Mouse (Mus musculus) MEL (cell line): ENCODE results near the gene Gm20388. TPM values are rescaled to one million over a fixed set of nuclear protein-coding genes. Genes with fewer than 3 reads are reported as not detected.
A peak's percentile ranks its signal among the peaks of the same experiment; 100 is the strongest.

Experiments used
- DNase-seq: peaks from one replicate; pipeline ENCODE4 v3.0.0; 2011; ENCODE audit warnings: low read depth, low spot score
- H3K27ac ChIP-seq: 2 replicates; pipeline ENCODE4 v1.5.1; 2012; ENCODE audit warnings: low read depth, mild to moderate bottlenecking, control low read depth, low read length, moderate library complexity; ENCODE audit not compliant: control insufficient read depth
- H3K27me3 ChIP-seq, 2 experiments: fragments of 150-350 bp in 1 of 2; sonication (generic) in 1 of 2; 2 replicates each; pipeline ENCODE4 v1.6.1; 2012; ENCODE audit warnings: low read length in 2 of 2, mild to moderate bottlenecking in 2 of 2, improper control_type of control experiment in 1 of 2, moderate library complexity in 1 of 2; ENCODE audit not compliant: insufficient read depth in 2 of 2, control insufficient read depth in 1 of 2
- H3K36me3 ChIP-seq, 2 experiments: 2 replicates each; pipeline ENCODE4 v1.6.1; 2012 to 2014; ENCODE audit warnings: low read length in 2 of 2, improper control_type of control experiment in 1 of 2, inconsistent platforms in 1 of 2, mild to moderate bottlenecking in 1 of 2; ENCODE audit not compliant: insufficient read depth in 2 of 2, control insufficient read depth in 1 of 2
- H3K4me1 ChIP-seq, 2 experiments: fragments of 150-350 bp in 1 of 2; sonication (generic) in 1 of 2; 2 replicates each; pipeline ENCODE4 v1.6.1; 2012; ENCODE audit warnings: low read length in 2 of 2, improper control_type of control experiment in 1 of 2, mild to moderate bottlenecking in 1 of 2; ENCODE audit not compliant: insufficient read depth in 2 of 2, control insufficient read depth in 1 of 2
- H3K4me3 ChIP-seq, 2 experiments: fragments of 150-350 bp in 1 of 2; sonication (generic) in 1 of 2; 2 replicates each; pipeline ENCODE4 v1.5.1; 2012; ENCODE audit warnings: low read depth in 2 of 2, low read length in 2 of 2, mild to moderate bottlenecking in 2 of 2, moderate library complexity in 2 of 2, control low read depth in 1 of 2, improper control_type of control experiment in 1 of 2; ENCODE audit not compliant: control insufficient read depth in 1 of 2, insufficient read depth in 1 of 2
- H3K79me2 ChIP-seq: 2 replicates; pipeline ENCODE4 v1.6.1; 2012; ENCODE audit warnings: mild to moderate bottlenecking, low read length, moderate library complexity; ENCODE audit not compliant: control insufficient read depth, poor library complexity, insufficient read depth
- H3K9ac ChIP-seq: 2 replicates; pipeline ENCODE4 v1.6.1; 2012; ENCODE audit warnings: low read depth, mild to moderate bottlenecking, control low read depth, low read length, moderate library complexity; ENCODE audit not compliant: control insufficient read depth, poor library complexity, severe bottlenecking
- H3K9me3 ChIP-seq: fragments of 150-350 bp; sonication (generic); replicated peaks from 2 replicates; pipeline ENCODE4 v1.6.1; 2012; ENCODE audit warnings: mild to moderate bottlenecking, low read length, improper control_type of control experiment, moderate library complexity; ENCODE audit not compliant: insufficient read depth
- CHD1 ChIP-seq: IDR thresholded peaks from 2 replicates; pipeline ENCODE4 v1.6.1; 2012; ENCODE audit warnings: low read depth, mild to moderate bottlenecking, inconsistent platforms, low read length, improper control_type of control experiment
- CHD2 ChIP-seq: IDR thresholded peaks from 2 replicates; pipeline ENCODE4 v1.6.1; 2011; ENCODE audit warnings: low read length, improper control_type of control experiment
- CTCF ChIP-seq, 3 experiments: IDR thresholded peaks in 2 of 3; conservative IDR thresholded peaks in 1 of 3; 2 replicates each; pipeline ENCODE4 v1.5.1; 2011 to 2012; ENCODE audit warnings: low read length in 3 of 3, low read depth in 2 of 3, mild to moderate bottlenecking in 2 of 3, improper control_type of control experiment in 1 of 3, inconsistent platforms in 1 of 3, mixed read lengths in 1 of 3, moderate library complexity in 1 of 3; ENCODE audit not compliant: control insufficient read depth in 1 of 3, insufficient read depth in 1 of 3, poor library complexity in 1 of 3, severe bottlenecking in 1 of 3
- E2F4 ChIP-seq: IDR thresholded peaks from 2 replicates; pipeline ENCODE4 v1.6.1; 2011; ENCODE audit warnings: low read depth, low read length, improper control_type of control experiment, borderline replicate concordance
- ELF1 ChIP-seq: IDR thresholded peaks from 2 replicates; pipeline ENCODE4 v1.6.1; 2014; ENCODE audit warnings: low read depth, mild to moderate bottlenecking, inconsistent platforms, low read length, improper control_type of control experiment, moderate library complexity
- EP300 ChIP-seq, 2 experiments: IDR thresholded peaks; 2 replicates each; pipeline ENCODE4 v1.6.1; 2011; ENCODE audit warnings: improper control_type of control experiment in 2 of 2, low read length in 2 of 2, low read depth in 1 of 2, mild to moderate bottlenecking in 1 of 2
- ETS1 ChIP-seq: IDR thresholded peaks from 2 replicates; pipeline ENCODE4 v1.6.1; 2012; ENCODE audit warnings: low read depth, mild to moderate bottlenecking, inconsistent platforms, low read length, improper control_type of control experiment, moderate library complexity
- GATA1 ChIP-seq: IDR thresholded peaks from 2 replicates; pipeline ENCODE4 v1.6.1; 2011; ENCODE audit warnings: low read depth, low read length, improper control_type of control experiment
- JUND ChIP-seq: IDR thresholded peaks from 2 replicates; pipeline ENCODE4 v1.6.1; 2011; ENCODE audit warnings: low read depth, mild to moderate bottlenecking, improper control_type of control experiment, low read length
- KAT2A ChIP-seq: conservative IDR thresholded peaks from 2 replicates; pipeline ENCODE4 v1.6.1; 2012; ENCODE audit warnings: low read depth, low read length, improper control_type of control experiment, inconsistent platforms
- MXI1 ChIP-seq: IDR thresholded peaks from 2 replicates; pipeline ENCODE4 v1.6.1; 2011; ENCODE audit warnings: mild to moderate bottlenecking, low read depth, low read length, improper control_type of control experiment
- MYB ChIP-seq: IDR thresholded peaks from 2 replicates; pipeline ENCODE4 v1.6.1; 2011; ENCODE audit warnings: mild to moderate bottlenecking, low read depth, low read length, improper control_type of control experiment
- MYC ChIP-seq: IDR thresholded peaks from 2 replicates; pipeline ENCODE4 v1.6.1; 2011; ENCODE audit warnings: low read depth, mild to moderate bottlenecking, low read length, improper control_type of control experiment, moderate library complexity
- NELFE ChIP-seq: IDR thresholded peaks from 2 replicates; pipeline ENCODE4 v1.6.1; 2011; ENCODE audit warnings: low read depth, low read length, improper control_type of control experiment
- POLR2A ChIP-seq, 2 experiments: IDR thresholded peaks; 2 replicates each; pipeline ENCODE4 v1.6.1; 2011 to 2012; ENCODE audit warnings: low read length in 2 of 2, mild to moderate bottlenecking in 2 of 2, control low read depth in 1 of 2, improper control_type of control experiment in 1 of 2, low read depth in 1 of 2, moderate library complexity in 1 of 2; ENCODE audit not compliant: control insufficient read depth in 1 of 2, insufficient read depth in 1 of 2, poor library complexity in 1 of 2
- POLR2AphosphoS2 ChIP-seq: IDR thresholded peaks from 2 replicates; pipeline ENCODE4 v1.6.1; 2011; ENCODE audit warnings: low read length, improper control_type of control experiment
- RCOR1 ChIP-seq: IDR thresholded peaks from 2 replicates; pipeline ENCODE4 v1.6.1; 2012; ENCODE audit warnings: low read depth, mild to moderate bottlenecking, inconsistent platforms, low read length, improper control_type of control experiment
- SIN3A ChIP-seq: IDR thresholded peaks from 2 replicates; pipeline ENCODE4 v1.6.1; 2012; ENCODE audit warnings: low read length, improper control_type of control experiment, inconsistent platforms
- SMC3 ChIP-seq: IDR thresholded peaks from 2 replicates; pipeline ENCODE4 v1.6.1; 2011; ENCODE audit warnings: low read depth, low read length, improper control_type of control experiment
- TBP ChIP-seq: IDR thresholded peaks from 2 replicates; pipeline ENCODE4 v1.8.0; 2011; ENCODE audit warnings: low read depth, low read length, improper control_type of control experiment
- TCF12 ChIP-seq: IDR thresholded peaks from 2 replicates; pipeline ENCODE4 v1.6.1; 2014; ENCODE audit warnings: low read depth, mild to moderate bottlenecking, inconsistent platforms, low read length, improper control_type of control experiment, moderate library complexity
- UBTF ChIP-seq: IDR thresholded peaks from 2 replicates; pipeline ENCODE4 v1.6.1; 2012; ENCODE audit warnings: low read depth, mild to moderate bottlenecking, inconsistent platforms, low read length, improper control_type of control experiment, moderate library complexity, borderline replicate concordance; ENCODE audit not compliant: insufficient read depth
- USF1 ChIP-seq: IDR thresholded peaks from 2 replicates; pipeline ENCODE4 v1.6.1; 2014; ENCODE audit warnings: low read depth, mild to moderate bottlenecking, inconsistent platforms, low read length, improper control_type of control experiment, moderate library complexity
- ZC3H11A ChIP-seq: IDR thresholded peaks from 2 replicates; pipeline ENCODE4 v1.6.1; 2012; ENCODE audit warnings: low read depth, mild to moderate bottlenecking, inconsistent platforms, low read length, improper control_type of control experiment
- ZMIZ1 ChIP-seq: IDR thresholded peaks from 2 replicates; pipeline ENCODE4 v1.6.1; 2012; ENCODE audit warnings: low read depth, mild to moderate bottlenecking, inconsistent platforms, low read length, improper control_type of control experiment, moderate library complexity
- ZNF384 ChIP-seq: IDR thresholded peaks from 2 replicates; pipeline ENCODE4 v1.6.1; 2012; ENCODE audit warnings: low read depth, mild to moderate bottlenecking, inconsistent platforms, low read length, improper control_type of control experiment
- polyA plus RNA-seq, 2 experiments: library from polyadenylated mRNA; stranded (reverse) in 1 of 2; unstranded in 1 of 2; fragments of >175 nt in 1 of 2; fragments of >200 nt in 1 of 2; gene quantifications; 2 replicates each; pipeline versions ENCODE4 v1.2.1 to v1.2.4; 2012; ENCODE audit warnings: low replicate concordance in 2 of 2, low read depth in 1 of 2; ENCODE audit not compliant: insufficient read length in 2 of 2, insufficient read depth in 1 of 2, missing spikeins in 1 of 2
- total RNA-seq: library from RNA; depleted of rRNA; stranded (reverse); fragments of 300-350 nt; gene quantifications from 2 replicates; pipeline ENCODE4 v1.2.3, GENCODE M21; 2012

The Gm20388 gene
- total and polyA plus RNA-seq, 3 experiments = 11.1 to 17.8 TPM; not detected in 1

DNA sequence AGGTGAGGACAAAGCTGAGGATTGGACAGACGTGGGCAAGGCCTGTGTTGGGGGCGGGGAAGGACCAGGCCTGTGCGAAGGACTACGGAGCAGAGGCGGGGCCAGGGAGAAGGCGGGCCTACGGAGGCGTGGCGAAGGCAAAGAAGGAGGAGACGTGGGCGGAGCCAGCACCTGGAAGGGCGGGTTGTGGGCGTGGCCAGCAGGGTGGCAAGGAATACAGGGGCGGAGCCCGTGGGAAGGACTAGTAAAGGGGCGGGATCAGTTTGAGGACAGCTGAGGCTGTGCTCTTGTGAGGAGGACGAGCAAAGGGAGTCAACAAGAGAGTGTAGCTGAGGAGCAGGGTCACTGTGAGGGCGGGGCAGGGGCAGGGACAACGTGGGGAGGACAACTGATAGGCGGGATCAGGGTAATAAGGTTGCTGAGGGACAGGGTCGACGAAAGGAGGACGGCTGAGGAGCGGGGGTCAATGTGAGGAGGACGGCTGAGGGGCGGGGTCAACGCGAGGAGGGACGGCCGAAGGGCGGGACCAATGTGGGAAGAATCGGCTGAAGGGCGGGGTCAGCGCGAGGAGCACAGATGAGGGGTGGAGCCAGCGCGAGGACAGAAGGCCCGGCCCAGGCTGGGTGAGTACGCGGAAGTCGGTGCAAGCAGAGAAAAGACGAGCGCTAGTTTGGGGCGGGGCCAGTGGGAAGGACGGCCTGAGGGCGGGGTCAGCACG lies 2370.8 kb downstream of the Gm20388 start (continued):
- TF ChIP-seq MYB (no peak), ETS1 (no peak), CTCF (IDR thresholded peaks at IDR 0.05 in 2 of 3, conservative IDR thresholded peaks at IDR 0.05 in 1 of 3; ENCODE audit: control insufficient read depth in 1 of 3, insufficient read depth in 1 of 3, low read depth in 2 of 3, low read length in 3 of 3, poor library complexity in 1 of 3, severe bottlenecking in 1 of 3) (no peak), ELF1 (peak; percentile 92), ZC3H11A (no peak)

DNA sequence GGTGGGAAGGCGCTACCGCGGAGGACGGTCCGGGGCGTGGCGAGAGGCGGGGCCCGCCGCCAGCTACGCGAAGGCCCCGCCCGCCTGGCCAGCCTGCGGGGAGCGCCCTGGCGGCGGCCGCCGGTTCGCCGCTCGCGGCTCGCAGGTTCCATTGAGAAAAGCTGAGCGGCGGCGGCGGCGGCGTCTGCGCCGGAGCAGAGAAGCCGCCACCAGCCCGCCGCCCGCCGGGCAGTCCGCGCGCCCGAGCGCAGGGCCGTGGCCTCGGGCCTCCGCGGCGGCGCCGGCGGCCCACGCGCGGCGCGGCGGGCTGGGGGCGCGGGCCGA lies 2371.4 kb downstream of the Gm20388 start, which contains the start of gene Zfpm1:
TSS of gene Zfpm1 (plus strand) at position 107 of the 324 bp plus-strand sequence.
- Histone ChIP-seq H3K4me1 (peaks cover 7 to 28% of the 10 kb centered on the region in 2 experiments; a peak in 3 of 4 replicates), H3K9ac (peak within 1 kb of the TSS; percentile 92)

GRCm38 (mm10) chr8:122282501-122283355 lies 2372.1 kb downstream of the Gm20388 start:
- peak overlapping the region; percentile 91 for H3K27ac ChIP-seq
- TF ChIP-seq ZNF384 = no peak
- no peak for TF ChIP-seq POLR2AphosphoS2
- TF ChIP-seq TBP = 0 out of 2 replicates have a peak, but pooled peaks have one; percentile 11
- peak; percentile 30 for TF ChIP-seq TCF12
- TF ChIP-seq GATA1 = peak; percentile 81
- no peak for TF ChIP-seq KAT2A
- TF ChIP-seq SIN3A = peak; percentile 39
- TF ChIP-seq POLR2A (IDR thresholded peaks at IDR 0.05; ENCODE audit: control insufficient read depth in 1 of 2, insufficient read depth in 1 of 2, low read depth in 1 of 2, low read length in 2 of 2, poor library complexity in 1 of 2) = peak in 1 of 2 experiments; percentile 5; a peak in 1 of 4 replicates
- peak; percentile 12; the same call in 1 of the 2 replicates for TF ChIP-seq SMC3
- peak; percentile 27; the same call in 1 of the 2 replicates for TF ChIP-seq RCOR1
- TF ChIP-seq USF1 = no peak
- no peak for TF ChIP-seq ZMIZ1
- no peak for TF ChIP-seq MYC
- peak; percentile 48; the same call in 1 of the 2 replicates for TF ChIP-seq UBTF
- peak in 1 of 2 experiments; percentile 52; a peak in 2 of 4 replicates for TF ChIP-seq EP300 (IDR thresholded peaks at IDR 0.05; ENCODE audit: low read depth in 1 of 2, low read length in 2 of 2)
- TF ChIP-seq MYB = no peak
- peak; percentile 72 for TF ChIP-seq CHD1
- TF ChIP-seq JUND = no peak
- TF ChIP-seq ETS1 = 0 out of 2 replicates have a peak, but pooled peaks have one; percentile 20
- no peak for TF ChIP-seq CHD2
- no peak; the same call in 1 of the 2 replicates for TF ChIP-seq MXI1
- TF ChIP-seq E2F4 = no peak

More for the DNA sequence above, 2371.4 kb downstream of the Gm20388 start, which contains the start of gene Zfpm1:
- H3K79me2 ChIP-seq = peaks cover 53% of the 10 kb centered on the region
- H3K9me3 ChIP-seq = no peaks in the 10 kb centered on the region
- H3K27me3 ChIP-seq = no peaks in the 10 kb centered on the region
- peak within 1 kb of the TSS; percentile 91 for H3K27ac ChIP-seq
- TF ChIP-seq NELFE = peak; percentile 55; the same call in 1 of the 2 replicates
- no peak for TF ChIP-seq SIN3A
- peak in 1 of 2 experiments; percentile 55; a peak in 1 of 4 replicates for TF ChIP-seq POLR2A (IDR thresholded peaks at IDR 0.05; ENCODE audit: control insufficient read depth in 1 of 2, insufficient read depth in 1 of 2, low read depth in 1 of 2, low read length in 2 of 2, poor library complexity in 1 of 2)
- no peak for DNase-seq
- H3K36me3 ChIP-seq = peaks cover 0 to 23% of the 10 kb centered on the region in 2 experiments; a peak in 2 of 4 replicates
- peak within 1 kb of the TSS; percentile 75 to 87 for H3K4me3 ChIP-seq

More at GRCm38 (mm10) chr8:122282501-122283355, 2372.1 kb downstream of the Gm20388 start:
- peaks cover 14 to 35% of the 10 kb centered on the region in 2 experiments; a peak in 3 of 4 replicates for H3K4me1 ChIP-seq
- no peaks in the 10 kb centered on the region for H3K9me3 ChIP-seq
- H3K79me2 ChIP-seq = peaks cover 60% of the 10 kb centered on the region
- peak; percentile 66 for DNase-seq
- H3K9ac ChIP-seq = peak overlapping the region; percentile 92
- peak overlapping the region; percentile 75 to 87 for H3K4me3 ChIP-seq
- H3K27me3 ChIP-seq = no peaks in the 10 kb centered on the region
- peaks cover 0 to 30% of the 10 kb centered on the region in 2 experiments; a peak in 3 of 4 replicates for H3K36me3 ChIP-seq
